Mouse (Mus musculus): ENCODE measurements around the gene Camk1d.
"Not testable (repeated sequence)": the region's sequence is repeated elsewhere in the genome, so short reads cannot be mapped to it uniquely, and the experiment has no call there.

- not testable (repeated sequence) for TF ChIP-seq CTCF, EP300 (IDR thresholded peaks at IDR 0.05; ENCODE audit: low read depth)
Observed at GRCm38 (mm10) chr2:5378922-5379321, 335.4 kb downstream of the Camk1d start.

Measured in liver, embryonic 14.5 days (tissue).